Mouse (Mus musculus): ENCODE measurements at regions not wholly inside any gene's neighbourhood (a gene's known extent, or its start where the extent isn't known, plus 50 kb on each side); places are given as distances from the start of the nearest gene placed in this dataset.

DNA sequence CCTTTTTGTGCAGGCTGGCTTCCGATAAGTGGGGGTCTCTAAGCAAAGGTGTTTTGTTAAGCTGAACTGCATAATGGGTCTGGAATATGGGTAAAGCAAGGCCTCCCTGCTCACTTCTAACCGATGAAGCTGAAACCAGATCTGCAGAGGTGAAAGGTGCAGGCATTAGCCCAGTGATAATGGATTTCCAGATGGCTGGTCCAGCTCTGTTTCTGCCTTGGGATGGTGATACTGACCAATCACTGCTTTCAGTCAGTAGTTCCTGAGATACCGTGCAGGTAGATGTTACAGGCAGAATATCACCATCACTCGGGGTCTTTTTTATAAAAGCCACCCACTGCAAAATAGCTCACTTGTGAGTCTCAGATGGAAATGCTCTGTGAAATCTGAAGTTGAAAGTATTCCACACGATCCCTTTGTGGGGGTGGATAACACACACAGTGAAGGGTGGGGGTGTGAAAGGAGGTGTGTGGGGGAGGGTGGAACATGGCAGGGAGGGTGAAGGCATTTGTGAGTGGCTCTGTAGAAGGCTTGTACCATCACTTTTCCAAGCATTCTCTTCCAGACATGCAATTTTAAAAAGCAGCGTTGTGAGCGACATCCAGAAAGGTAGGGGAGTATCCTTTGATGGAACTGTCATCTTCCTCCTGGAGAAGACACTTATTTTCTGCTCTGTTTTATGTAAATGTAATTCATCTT is 154.0 kb downstream of the Enc1 start:
- TF ChIP-seq POLR2A (IDR thresholded peaks at IDR 0.05; ENCODE audit: extremely low read depth, insufficient read depth, low read length) (no peak), CTCF (IDR thresholded peaks at IDR 0.05; ENCODE audit: low read depth, low read length) (no peak)

Measured in liver, adult 2 months (tissue).